Mouse (Mus musculus) forebrain, postnatal 0 days (tissue): ENCODE measurements around the gene Slc16a11. TPM values are rescaled to one million over a fixed set of nuclear protein-coding genes. Genes with fewer than 3 reads are reported as not detected.

Experiments used
- ATAC-seq: fragments of 200-750 bp; cut with Nextera tagmentation; 2 replicates; pipeline ENCODE4 v1.8.0; 2017; ENCODE audit warnings: mild to moderate bottlenecking, moderate library complexity
- DNase-seq: peaks from one replicate; pipeline ENCODE4 v3.0.0-alpha.2; 2015
- H3K27ac ChIP-seq: fragments of 300-500 bp; sonication (generic); 2 replicates; pipeline ENCODE4 v1.5.1; 2014; ENCODE audit warnings: low read depth, mild to moderate bottlenecking, antibody characterized with exemption, low read length, moderate library complexity, mixed read lengths
- H3K27me3 ChIP-seq: fragments of 300-500 bp; sonication (generic); 2 replicates; pipeline ENCODE4 v1.6.1; 2014; ENCODE audit warnings: mild to moderate bottlenecking, low read length, mixed read lengths; ENCODE audit not compliant: insufficient read depth
- H3K36me3 ChIP-seq: fragments of 300-500 bp; sonication (generic); 2 replicates; pipeline ENCODE4 v1.6.1; 2014; ENCODE audit warnings: mild to moderate bottlenecking, moderate library complexity; ENCODE audit not compliant: insufficient read depth
- H3K4me1 ChIP-seq: fragments of 300-500 bp; sonication (generic); 2 replicates; pipeline ENCODE4 v1.6.1; 2014; ENCODE audit warnings: antibody characterized with exemption; ENCODE audit not compliant: insufficient read depth
- H3K4me2 ChIP-seq: fragments of 300-500 bp; sonication (generic); 2 replicates; pipeline ENCODE4 v1.6.1; 2014; ENCODE audit warnings: low read depth, mild to moderate bottlenecking, moderate library complexity
- H3K4me3 ChIP-seq: fragments of 300-500 bp; sonication (generic); 2 replicates; pipeline ENCODE4 v1.5.1; 2014; ENCODE audit warnings: low read depth, low read length, mixed read lengths
- H3K9ac ChIP-seq: fragments of 300-500 bp; sonication (generic); 2 replicates; pipeline ENCODE4 v1.6.1; 2014; ENCODE audit warnings: mild to moderate bottlenecking
- H3K9me3 ChIP-seq: fragments of 300-500 bp; sonication (generic); 2 replicates; pipeline ENCODE4 v1.6.1; 2016; ENCODE audit warnings: low read length
- CTCF ChIP-seq: sonication (generic); IDR thresholded peaks from 2 replicates; pipeline ENCODE4 v1.5.1; 2016; ENCODE audit warnings: antibody characterized with exemption, control low read depth, low read depth
- WGBS: fragments of 180-500 bp; shearing (Covaris S2); extraction: QIAGEN DNeasy Blood & Tissue Kit; methylation state at CpG from one replicate; pipeline ENCODE4 v1.1.7; 2014; 5-methylcytosine and 5-hydroxymethylcytosine counted together
- polyA plus RNA-seq: library from polyadenylated mRNA; unstranded; fragments of >200 nt; fragmentation: Nextera tagmentation; extraction: Ambion mirVana; gene quantifications from 2 replicates; pipeline ENCODE4 v1.2.1, GENCODE M21; 2015
- total RNA-seq: library from RNA; depleted of rRNA; stranded (reverse); fragments of >200 nt; gene quantifications from 2 replicates; pipeline ENCODE4 v1.2.3, GENCODE M21; 2014

Slc16a11 gene
- total and polyA plus RNA-seq, 2 experiments from 2014 or later = 13.1 to 19.7 TPM

DNA sequence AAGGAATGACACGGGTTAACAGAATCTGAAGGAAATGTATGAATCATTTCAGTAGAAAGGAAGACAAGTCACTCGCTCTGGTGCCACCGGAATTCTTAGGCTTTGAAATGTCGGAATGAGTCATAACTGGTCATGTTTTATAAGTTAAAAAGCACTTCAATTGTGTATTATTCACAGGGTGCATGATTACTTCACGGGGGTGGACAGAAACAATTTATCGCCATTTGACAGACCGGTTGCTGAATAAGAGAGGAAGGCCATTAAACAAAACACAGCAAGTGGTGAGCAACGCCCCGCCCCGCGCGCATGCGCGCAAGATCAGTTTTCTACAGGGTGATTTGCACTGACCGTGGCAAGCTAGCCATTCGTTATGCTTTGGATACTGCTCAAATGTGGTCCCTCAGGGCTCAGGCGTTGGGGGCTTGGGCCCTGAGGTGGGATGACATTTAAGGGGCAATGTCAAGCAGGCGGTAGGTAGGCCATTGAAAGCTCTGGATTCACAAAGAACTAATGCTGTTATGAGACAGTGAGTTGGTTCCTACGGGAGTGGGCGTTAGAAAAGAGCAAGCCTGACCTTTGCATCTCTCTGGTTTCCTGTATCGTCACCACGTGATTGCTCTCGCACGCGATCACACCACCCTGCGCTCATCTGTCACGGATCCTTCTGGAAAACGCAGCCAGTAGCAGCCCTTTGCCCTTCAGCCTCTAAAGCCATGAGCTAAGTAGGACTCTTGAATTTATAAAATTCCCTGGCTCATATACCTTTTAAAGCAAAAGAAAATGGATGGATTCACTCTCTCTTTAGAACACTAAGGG is 23.0 kb upstream of the Slc16a11 start:
- no peak overlapping the region for H3K4me3 ChIP-seq
- no peak for ATAC-seq
- no peaks in the 10 kb centered on the region for H3K36me3 ChIP-seq
- TF ChIP-seq CTCF = no peak
- WGBS = 90% methylated on average over 28 of the region's 28 CpGs
- H3K4me1 ChIP-seq = no peaks in the 10 kb centered on the region
- no peaks in the 10 kb centered on the region for H3K9me3 ChIP-seq
- H3K9ac ChIP-seq = no peak overlapping the region
- no peak for DNase-seq
- no peak overlapping the region for H3K4me2 ChIP-seq
- H3K27ac ChIP-seq = no peak overlapping the region
- H3K27me3 ChIP-seq = no peaks in the 10 kb centered on the region

DNA sequence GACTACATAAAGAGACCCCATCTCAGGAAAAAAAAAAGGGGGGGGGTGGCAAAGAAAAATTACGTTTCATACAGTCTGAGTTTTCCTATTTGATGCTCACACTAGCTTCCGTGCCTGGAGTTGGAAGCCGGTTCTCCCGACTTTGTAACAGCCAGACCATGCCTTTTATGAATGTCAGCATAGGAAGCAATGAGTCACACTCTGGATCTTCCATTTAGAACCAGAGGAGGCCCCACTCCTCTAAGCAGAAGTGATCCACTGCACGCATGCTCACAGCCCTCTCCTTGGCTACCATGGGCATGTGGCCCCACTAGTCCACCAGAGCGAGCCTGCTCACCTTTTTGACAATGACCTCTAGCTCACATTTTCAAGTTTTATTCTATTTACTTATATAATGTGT is 21.4 kb upstream of the Slc16a11 start:
- Histone ChIP-seq H3K9ac (no peak overlapping the region), H3K27me3 (no peaks in the 10 kb centered on the region), H3K9me3 (no peaks in the 10 kb centered on the region), H3K36me3 (no peaks in the 10 kb centered on the region), H3K27ac (no peak overlapping the region), H3K4me2 (no peak overlapping the region), H3K4me1 (no peaks in the 10 kb centered on the region), H3K4me3 (no peak overlapping the region)
- 82% methylated on average over 6 of the region's 6 CpGs for WGBS
- no peak for TF ChIP-seq CTCF
- no peak for ATAC-seq
- no peak for DNase-seq

DNA sequence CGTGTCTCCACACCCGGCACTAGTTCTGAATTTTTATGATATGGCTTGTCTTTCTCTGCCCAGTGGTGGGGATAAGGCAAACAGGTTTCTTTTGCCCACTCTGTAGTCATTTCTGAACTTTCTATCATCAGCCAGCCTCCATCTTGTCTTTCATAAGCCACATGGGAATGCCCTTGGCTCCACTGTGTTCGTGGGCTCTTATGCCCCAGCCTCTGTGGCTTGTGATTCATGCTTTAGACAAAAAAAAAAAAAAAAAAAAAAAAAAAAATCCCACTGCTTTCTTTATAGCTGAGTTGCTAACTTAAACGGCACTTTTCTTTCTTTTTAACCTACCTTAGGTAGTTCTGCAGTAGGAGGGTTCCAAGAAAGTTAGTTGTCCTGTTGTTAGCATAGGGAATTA is 20.4 kb upstream of the Slc16a11 start:
- Histone ChIP-seq H3K27me3 (no peaks in the 10 kb centered on the region), H3K4me2 (no peak overlapping the region), H3K4me1 (no peaks in the 10 kb centered on the region), H3K36me3 (no peaks in the 10 kb centered on the region), H3K27ac (no peak overlapping the region), H3K4me3 (no peak overlapping the region), H3K9me3 (no peaks in the 10 kb centered on the region), H3K9ac (no peak overlapping the region)
- no peak for TF ChIP-seq CTCF
- DNase-seq = no peak
- WGBS = 74% methylated on average over 4 of the region's 4 CpGs
- ATAC-seq = no peak

DNA sequence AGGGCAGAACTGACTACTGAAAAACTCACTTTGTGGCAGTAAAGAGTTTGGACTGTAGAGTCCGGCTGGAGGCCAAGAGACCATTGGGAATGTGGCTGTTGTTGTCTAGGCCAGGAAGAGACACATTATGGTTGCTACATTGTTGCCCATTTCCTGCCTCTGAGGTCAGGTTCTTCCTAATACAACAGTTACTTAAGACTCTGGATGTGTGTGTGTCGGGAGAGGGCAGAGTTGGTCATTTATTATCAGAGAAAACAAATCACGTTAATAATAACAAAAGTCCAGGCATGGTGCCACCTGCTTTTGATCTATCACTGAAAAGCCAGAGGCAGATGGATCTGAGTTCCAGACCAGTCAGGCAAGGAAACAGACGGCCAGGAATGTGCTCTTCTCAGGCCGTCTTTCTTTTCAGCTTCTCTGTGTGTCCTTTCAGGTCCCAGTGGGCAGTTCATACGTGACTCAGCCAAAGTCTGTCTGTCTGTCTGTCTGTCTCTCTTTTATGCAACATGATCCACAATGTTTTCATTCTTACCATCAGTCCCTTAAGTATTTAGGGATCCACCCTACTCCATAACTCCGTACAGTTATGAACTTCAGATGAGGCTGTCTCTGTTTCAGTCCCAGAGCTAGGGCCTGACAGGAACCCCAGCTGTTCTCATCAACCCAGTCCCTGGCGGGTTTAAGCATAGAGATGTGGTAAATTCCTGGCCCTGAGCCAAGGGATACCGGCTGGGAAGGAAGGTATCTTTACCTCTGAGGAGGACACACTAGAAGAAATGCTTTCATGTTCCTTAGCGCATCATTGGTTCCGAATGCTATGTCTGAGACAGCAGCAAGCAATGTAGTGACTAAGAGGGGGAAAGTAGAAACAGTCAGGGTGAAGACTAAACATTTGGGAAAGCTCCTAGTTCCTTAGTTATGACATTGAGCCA is 18.9 kb upstream of the Slc16a11 start:
- no peaks in the 10 kb centered on the region for H3K36me3 ChIP-seq
- WGBS = 57% methylated on average over 11 of the region's 11 CpGs
- H3K27me3 ChIP-seq = no peaks in the 10 kb centered on the region
- H3K9ac ChIP-seq = no peak overlapping the region
- no peak for TF ChIP-seq CTCF
- ATAC-seq (no peak), DNase-seq (no peak)
- H3K9me3 ChIP-seq = no peaks in the 10 kb centered on the region
- H3K27ac ChIP-seq = no peak overlapping the region
- H3K4me2 ChIP-seq = no peak overlapping the region
- H3K4me1 ChIP-seq = no peaks in the 10 kb centered on the region
- no peak overlapping the region for H3K4me3 ChIP-seq

DNA sequence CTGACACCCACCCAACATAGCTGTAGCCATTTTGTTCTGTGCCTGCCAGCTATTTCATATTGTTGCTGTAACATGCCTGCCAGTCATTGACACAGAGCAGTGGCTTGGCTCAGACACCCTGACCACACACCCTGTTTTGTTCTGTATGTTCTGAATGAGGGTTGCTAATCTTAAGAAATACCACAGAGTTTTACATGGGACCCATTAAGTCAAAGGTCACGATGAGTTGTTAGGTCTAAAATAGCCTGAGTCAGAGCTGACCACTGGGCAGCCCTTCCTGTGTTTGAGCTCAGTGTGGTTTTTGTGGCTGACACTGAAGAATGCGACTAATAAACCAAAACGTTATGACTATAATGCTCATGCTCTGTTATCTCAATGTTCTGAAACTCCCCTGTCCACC is 14.2 kb upstream of the Slc16a11 start:
- TF ChIP-seq CTCF = no peak
- Histone ChIP-seq H3K4me3 (no peak overlapping the region), H3K9me3 (no peaks in the 10 kb centered on the region), H3K9ac (no peak overlapping the region), H3K4me2 (no peak overlapping the region), H3K36me3 (no peaks in the 10 kb centered on the region), H3K27ac (no peak overlapping the region), H3K27me3 (no peaks in the 10 kb centered on the region), H3K4me1 (no peaks in the 10 kb centered on the region)
- WGBS = 90% methylated on average over 3 of the region's 3 CpGs
- ATAC-seq (no peak), DNase-seq (no peak)

DNA sequence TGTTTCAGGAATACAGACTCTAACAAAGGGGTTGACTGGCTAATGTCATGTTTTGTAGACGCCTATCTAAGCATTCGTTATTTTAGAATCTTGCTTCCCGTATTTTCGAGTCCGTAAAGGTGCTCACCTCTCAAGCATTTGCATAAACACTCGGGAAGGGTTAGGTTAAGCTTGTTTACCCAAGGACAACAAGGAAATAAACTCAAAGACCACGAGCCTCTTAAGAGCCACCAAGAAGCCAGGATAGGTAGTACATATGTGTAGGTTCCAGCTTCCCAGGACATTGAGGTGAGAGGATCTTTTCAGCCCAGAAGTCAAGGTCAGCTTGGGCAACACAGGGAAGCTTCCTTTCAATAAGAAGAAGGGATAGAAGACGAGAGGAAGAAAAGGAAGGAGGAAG is 13.4 kb upstream of the Slc16a11 start:
- TF ChIP-seq CTCF = no peak
- Histone ChIP-seq H3K36me3 (no peaks in the 10 kb centered on the region), H3K9me3 (no peaks in the 10 kb centered on the region), H3K4me3 (no peak overlapping the region), H3K27ac (no peak overlapping the region), H3K27me3 (no peaks in the 10 kb centered on the region), H3K9ac (no peak overlapping the region), H3K4me1 (no peaks in the 10 kb centered on the region), H3K4me2 (no peak overlapping the region)
- DNase-seq (no peak), ATAC-seq (no peak)
- WGBS = 76% methylated on average over 8 of the region's 8 CpGs

GRCm38 (mm10) chr11:70200036-70200608 is 12.4 kb upstream of the Slc16a11 start:
- H3K4me1 ChIP-seq = no peaks in the 10 kb centered on the region
- 82% methylated on average over 5 of the region's 5 CpGs for WGBS
- H3K27ac ChIP-seq = no peak overlapping the region
- ATAC-seq (no peak), DNase-seq (no peak)
- no peaks in the 10 kb centered on the region for H3K9me3 ChIP-seq
- no peak overlapping the region for H3K4me2 ChIP-seq
- H3K36me3 ChIP-seq = no peaks in the 10 kb centered on the region
- no peaks in the 10 kb centered on the region for H3K27me3 ChIP-seq
- no peak for TF ChIP-seq CTCF
- H3K9ac ChIP-seq = no peak overlapping the region
- H3K4me3 ChIP-seq = no peak overlapping the region
